Mouse (Mus musculus) heart, embryonic 14.5 days (tissue): ENCODE data around the gene Exoc2. TPM values are rescaled to one million over a fixed set of nuclear protein-coding genes. Genes with fewer than 3 reads are reported as not detected.

Experiments used
- ATAC-seq: fragments of 200-750 bp; cut with Nextera tagmentation; 2 replicates; pipeline ENCODE4 v1.8.0; 2017; ENCODE audit warnings: low read depth, moderate TSS enrichment; ENCODE audit not compliant: insufficient number of reproducible peaks, insufficient read depth, low FRiP score
- H3K27ac ChIP-seq, 2 experiments: fragments of 200-500 bp in 1 of 2; fragments of 300-500 bp in 1 of 2; sonication (generic) in 1 of 2; replicated peaks in 1 of 2; 2 replicates each; pipeline ENCODE4 v1.5.1; 2012 to 2014; ENCODE audit warnings: low read depth in 2 of 2, low read length in 2 of 2, control low read depth in 1 of 2, mild to moderate bottlenecking in 1 of 2, mixed read lengths in 1 of 2; ENCODE audit not compliant: control insufficient read depth in 1 of 2, insufficient read depth in 1 of 2
- H3K27me3 ChIP-seq: fragments of 300-500 bp; sonication (generic); 2 replicates; pipeline ENCODE4 v1.6.1; 2014; ENCODE audit warnings: mild to moderate bottlenecking, low read length, control low read depth; ENCODE audit not compliant: control insufficient read depth, insufficient read depth
- H3K36me3 ChIP-seq: fragments of 300-500 bp; sonication (generic); 2 replicates; pipeline ENCODE4 v1.6.1; 2014; ENCODE audit warnings: mild to moderate bottlenecking, control low read depth, low read length, mixed read lengths; ENCODE audit not compliant: control insufficient read depth, insufficient read depth
- H3K4me1 ChIP-seq, 2 experiments: fragments of 200-500 bp in 1 of 2; fragments of 300-500 bp in 1 of 2; sonication (generic) in 1 of 2; 2 replicates each; pipeline ENCODE4 v1.6.1; 2012 to 2014; ENCODE audit warnings: low read length in 2 of 2, control low read depth in 1 of 2, mixed read lengths in 1 of 2; ENCODE audit not compliant: control insufficient read depth in 2 of 2, insufficient read depth in 2 of 2
- H3K4me2 ChIP-seq: fragments of 300-500 bp; sonication (generic); 2 replicates; pipeline ENCODE4 v1.6.1; 2014; ENCODE audit warnings: mild to moderate bottlenecking, low read length
- H3K4me3 ChIP-seq, 2 experiments: fragments of 200-500 bp in 1 of 2; fragments of 300-500 bp in 1 of 2; sonication (generic) in 1 of 2; 2 replicates each; pipeline ENCODE4 v1.5.1; 2012 to 2014; ENCODE audit warnings: low read length in 2 of 2, mild to moderate bottlenecking in 2 of 2, control low read depth in 1 of 2, low read depth in 1 of 2, moderate library complexity in 1 of 2; ENCODE audit not compliant: control insufficient read depth in 1 of 2, insufficient read depth in 1 of 2
- H3K9ac ChIP-seq: fragments of 300-500 bp; sonication (generic); 2 replicates; pipeline ENCODE4 v1.6.1; 2014; ENCODE audit warnings: mild to moderate bottlenecking, low read length
- H3K9me3 ChIP-seq: fragments of 300-500 bp; sonication (generic); 2 replicates; pipeline ENCODE4 v1.6.1; 2016; ENCODE audit warnings: low read length, control low read depth; ENCODE audit not compliant: control insufficient read depth
- WGBS: fragments of 180-500 bp; shearing (Covaris S2); extraction: QIAGEN DNeasy Blood & Tissue Kit; methylation state at CpG from one replicate; pipeline ENCODE4 v1.1.7; 2014; 5-methylcytosine and 5-hydroxymethylcytosine counted together
- polyA plus RNA-seq: library from polyadenylated mRNA; unstranded; fragments of >200 nt; fragmentation: Nextera tagmentation; extraction: Ambion mirVana; gene quantifications from 2 replicates; pipeline ENCODE4 v1.2.1, GENCODE M21; 2014

Gene Exoc2
- polyA plus RNA-seq, 1 experiment from 2014 or later: 23.9 TPM

DNA sequence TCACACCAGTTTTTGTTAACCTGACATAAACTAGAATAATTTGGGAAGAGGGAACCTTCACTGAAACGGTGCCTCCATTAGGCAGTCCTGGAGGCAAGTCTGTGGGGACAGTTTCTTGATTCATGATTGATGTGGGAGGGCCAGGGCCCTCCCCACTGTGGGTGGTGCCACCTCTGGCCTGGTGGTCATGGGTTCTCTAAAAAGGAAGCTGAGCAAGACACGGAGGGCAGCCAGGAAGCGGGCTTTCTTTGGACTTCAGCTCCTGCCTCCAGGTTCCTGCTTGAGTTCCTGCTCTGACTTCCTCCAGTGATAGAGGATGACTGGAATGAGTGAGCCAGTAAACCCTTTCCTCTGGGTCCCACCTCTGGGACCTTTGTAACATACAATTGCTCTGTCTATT lies 185.5 kb downstream of the Exoc2 start:
- H3K27ac ChIP-seq: no peak overlapping the region
- ATAC-seq: no peak
- H3K4me3 ChIP-seq: no peak overlapping the region
- no peak overlapping the region for H3K4me2 ChIP-seq
- no peaks in the 10 kb centered on the region for H3K27me3 ChIP-seq
- WGBS: 77% methylated on average over 3 of the region's 3 CpGs
- no peak overlapping the region for H3K9ac ChIP-seq
- H3K9me3 ChIP-seq: no peaks in the 10 kb centered on the region
- H3K36me3 ChIP-seq: no peaks in the 10 kb centered on the region
- peaks cover 23% of the 10 kb centered on the region in 2 experiments for H3K4me1 ChIP-seq

DNA sequence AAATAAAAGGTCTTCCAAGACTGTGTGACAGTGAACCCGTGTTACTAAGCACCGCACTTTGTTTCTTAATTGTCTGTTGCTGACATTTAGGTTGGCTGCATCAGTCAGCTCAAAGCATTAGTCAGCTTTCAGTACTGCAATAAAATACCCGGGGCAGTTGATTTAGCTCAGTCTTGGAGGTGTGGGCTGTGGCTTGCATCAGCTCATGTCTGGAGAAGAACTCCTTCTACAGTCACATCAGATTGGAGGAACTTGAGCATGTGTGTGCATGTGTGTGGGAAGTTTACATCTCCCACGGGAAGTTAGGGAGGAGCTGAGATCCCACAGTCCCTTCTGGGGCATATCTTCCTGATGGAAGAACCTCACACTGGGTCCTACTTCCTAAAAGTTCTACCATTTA lies 185.9 kb downstream of the Exoc2 start:
- ATAC-seq: no peak
- H3K9me3 ChIP-seq: no peaks in the 10 kb centered on the region
- H3K27me3 ChIP-seq: no peaks in the 10 kb centered on the region
- H3K4me3 ChIP-seq: no peak overlapping the region
- no peak overlapping the region for H3K4me2 ChIP-seq
- H3K4me1 ChIP-seq: peaks cover 20 to 21% of the 10 kb centered on the region in 2 experiments
- no peak overlapping the region for H3K9ac ChIP-seq
- 92% methylated on average over 4 of the region's 4 CpGs for WGBS
- no peak overlapping the region for H3K27ac ChIP-seq
- H3K36me3 ChIP-seq: no peaks in the 10 kb centered on the region

DNA sequence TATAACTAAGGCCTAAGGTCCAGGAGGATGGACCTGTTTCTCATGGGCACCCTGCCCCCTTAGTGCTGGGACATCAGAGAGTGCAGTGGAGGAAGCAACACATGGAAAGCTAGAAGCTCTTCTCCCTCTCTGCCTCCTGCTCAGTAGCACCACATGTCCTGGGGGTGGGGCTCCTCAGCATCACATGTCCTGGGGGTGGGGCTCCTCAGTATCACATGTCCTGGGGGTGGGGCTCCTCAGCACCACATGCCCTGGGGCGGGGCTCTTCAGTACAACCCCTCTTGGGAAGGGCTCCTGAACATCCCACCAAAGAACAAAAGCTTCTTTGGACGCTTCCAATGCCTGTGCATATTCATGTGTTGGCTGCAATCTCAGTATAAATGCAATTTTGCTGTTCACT lies 186.3 kb downstream of the Exoc2 start:
- Histone ChIP-seq H3K4me1 (peaks cover 22 to 23% of the 10 kb centered on the region in 2 experiments), H3K9me3 (no peaks in the 10 kb centered on the region), H3K27me3 (no peaks in the 10 kb centered on the region), H3K4me2 (no peak overlapping the region), H3K27ac (no peak overlapping the region), H3K4me3 (no peak overlapping the region), H3K9ac (no peak overlapping the region), H3K36me3 (no peaks in the 10 kb centered on the region)
- WGBS: 95% methylated on average over 2 of the region's 2 CpGs
- ATAC-seq: no peak

DNA sequence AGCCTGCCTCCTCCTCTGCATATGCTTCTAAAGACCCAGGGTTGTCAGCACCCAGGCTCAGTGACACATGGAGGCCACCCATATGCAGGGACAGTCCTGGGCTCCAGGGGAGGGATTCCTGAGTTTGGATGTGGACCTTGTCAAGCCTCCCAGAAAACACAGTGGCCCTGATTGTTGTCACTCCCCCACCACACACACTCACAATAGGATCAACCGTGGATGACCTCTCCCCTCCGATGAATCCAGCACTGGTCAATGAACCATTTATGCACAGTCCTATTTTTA lies 186.9 kb downstream of the Exoc2 start:
- Histone ChIP-seq H3K9ac (no peak overlapping the region), H3K4me3 (no peak overlapping the region), H3K4me1 (peaks cover 23 to 28% of the 10 kb centered on the region in 2 experiments), H3K36me3 (no peaks in the 10 kb centered on the region), H3K4me2 (no peak overlapping the region), H3K27me3 (no peaks in the 10 kb centered on the region), H3K27ac (no peak overlapping the region), H3K9me3 (no peaks in the 10 kb centered on the region)
- ATAC-seq: no peak
- 37% methylated on average over 2 of the region's 2 CpGs for WGBS

DNA sequence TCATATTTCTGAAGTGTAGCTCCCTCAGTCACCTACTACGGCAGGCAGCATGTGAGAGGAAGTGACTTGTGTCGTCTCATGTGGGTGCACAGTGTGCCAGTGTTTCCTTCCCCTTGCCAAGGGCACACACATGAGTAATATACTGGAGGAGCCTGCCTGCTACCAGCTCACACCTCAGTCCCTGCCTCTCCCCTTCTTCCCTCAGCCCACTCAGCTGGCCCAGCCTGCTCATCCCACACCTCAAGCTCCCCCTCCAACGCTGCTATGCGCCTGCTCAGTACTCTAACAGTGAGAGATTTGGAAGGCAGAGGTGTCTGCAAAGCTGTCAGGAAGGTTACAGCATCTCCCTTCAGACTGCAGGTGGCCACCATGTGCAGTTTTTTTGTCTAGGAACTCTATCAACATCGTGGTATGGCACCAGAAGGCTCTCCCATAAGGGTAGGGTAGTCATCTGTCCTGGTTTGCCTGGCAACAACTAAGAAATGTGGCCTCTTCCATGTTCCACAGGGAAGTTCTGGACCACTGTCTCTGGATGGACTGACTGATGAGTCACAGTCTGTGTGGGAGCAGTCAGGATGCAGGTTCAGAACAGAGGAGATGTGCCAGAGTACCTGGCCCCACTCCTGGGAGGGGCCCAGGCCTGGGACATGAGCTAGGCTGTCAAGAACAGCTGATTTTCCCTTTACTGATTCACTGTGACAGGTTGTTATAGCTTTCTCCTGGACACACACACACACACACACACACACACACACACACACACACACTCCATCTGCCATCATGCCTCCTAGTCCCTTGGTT lies 187.5 kb downstream of the Exoc2 start:
- ATAC-seq: no peak
- no peak overlapping the region for H3K4me3 ChIP-seq
- no peaks in the 10 kb centered on the region for H3K9me3 ChIP-seq
- H3K27me3 ChIP-seq: no peaks in the 10 kb centered on the region
- peaks cover 28 to 34% of the 10 kb centered on the region in 2 experiments for H3K4me1 ChIP-seq
- H3K9ac ChIP-seq: no peak overlapping the region
- 54% methylated on average over 5 of the region's 5 CpGs for WGBS
- H3K4me2 ChIP-seq: no peak overlapping the region
- H3K36me3 ChIP-seq: no peaks in the 10 kb centered on the region
- H3K27ac ChIP-seq: no peak overlapping the region

DNA sequence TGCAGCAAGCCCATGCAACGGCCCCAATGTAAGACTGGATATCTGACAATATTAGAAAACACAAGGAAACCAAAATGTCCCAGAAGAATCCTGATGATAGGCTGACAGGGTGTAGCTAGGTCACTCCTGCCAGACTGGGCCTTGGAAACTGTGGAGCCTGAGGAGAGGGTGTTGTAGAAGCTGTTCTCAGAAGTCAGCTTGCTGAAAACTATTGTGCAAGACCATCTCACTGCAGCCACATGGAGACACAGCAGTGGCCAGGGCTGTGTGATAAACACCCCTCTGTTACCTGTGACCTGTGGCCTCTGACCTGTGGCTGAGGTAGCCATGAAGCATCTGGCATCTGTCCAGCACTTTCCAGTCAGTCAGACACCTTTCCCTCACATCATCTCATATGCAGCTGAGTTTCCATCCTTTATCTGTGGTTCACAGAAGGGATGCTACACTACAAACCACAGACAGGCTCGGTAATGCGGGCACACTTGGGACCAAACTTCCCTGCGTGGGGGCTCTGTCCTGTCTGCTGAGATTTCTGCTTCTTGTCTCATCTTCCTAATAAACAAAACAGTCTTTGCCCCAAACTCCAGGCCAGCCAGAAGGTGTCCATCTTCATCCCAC lies 188.4 kb downstream of the Exoc2 start:
- Histone ChIP-seq H3K9me3 (no peaks in the 10 kb centered on the region), H3K27me3 (no peaks in the 10 kb centered on the region), H3K4me3 (no peak overlapping the region), H3K4me2 (no peak overlapping the region), H3K9ac (no peak overlapping the region), H3K4me1 (peaks cover 28 to 35% of the 10 kb centered on the region in 2 experiments), H3K36me3 (no peaks in the 10 kb centered on the region), H3K27ac (no peak overlapping the region)
- 79% methylated on average over 4 of the region's 4 CpGs for WGBS
- ATAC-seq: no peak

DNA sequence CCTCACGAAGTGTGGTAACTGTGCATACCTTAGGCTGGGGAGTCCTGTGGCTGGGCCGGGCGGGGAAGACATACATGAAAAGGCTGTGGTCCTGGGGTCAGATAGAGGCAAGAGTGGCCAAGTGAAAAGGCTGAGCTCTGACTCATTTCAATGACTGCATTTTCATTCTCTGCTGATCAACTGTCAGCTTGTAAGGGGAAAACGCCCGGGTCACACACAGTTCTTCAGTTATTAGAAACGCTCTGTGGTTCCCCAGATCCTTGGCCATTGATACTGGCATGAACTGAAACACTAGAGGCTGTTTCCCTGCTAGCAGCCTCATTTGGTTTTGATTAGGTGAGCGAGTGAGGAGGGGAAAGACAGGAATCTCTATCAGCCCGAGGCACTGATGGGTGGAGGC lies 191.5 kb downstream of the Exoc2 start:
- Histone ChIP-seq H3K36me3 (no peaks in the 10 kb centered on the region), H3K4me1 (peaks cover 28 to 35% of the 10 kb centered on the region in 2 experiments), H3K9me3 (no peaks in the 10 kb centered on the region), H3K4me3 (no peak overlapping the region), H3K4me2 (peak overlapping the region; percentile 24), H3K27me3 (no peaks in the 10 kb centered on the region), H3K27ac (peak overlapping the region in 1 of 2 experiments; percentile 39; a peak in 1 of 4 replicates), H3K9ac (no peak overlapping the region)
- WGBS: 34% methylated on average over 8 of the region's 8 CpGs
- no peak for ATAC-seq
